Mouse (Mus musculus) midbrain, embryonic 16.5 days (tissue): ENCODE data around the gene Akt2. TPM values are rescaled to one million over a fixed set of nuclear protein-coding genes. Genes with fewer than 3 reads are reported as not detected.

Experiments
- ATAC-seq: fragments of 200-750 bp; cut with Nextera tagmentation; 2 replicates; pipeline ENCODE4 v1.8.0; 2017; ENCODE audit warnings: moderate TSS enrichment
- H3K27ac ChIP-seq: fragments of 300-500 bp; sonication (generic); 2 replicates; pipeline ENCODE4 v1.5.1; 2014; ENCODE audit warnings: mild to moderate bottlenecking, low read length, mixed read lengths
- H3K27me3 ChIP-seq: fragments of 300-500 bp; sonication (generic); 2 replicates; pipeline ENCODE4 v1.6.1; 2014; ENCODE audit warnings: low read depth, low read length, mixed read lengths; ENCODE audit not compliant: control insufficient read depth, insufficient read depth
- H3K36me3 ChIP-seq: fragments of 300-500 bp; sonication (generic); 2 replicates; pipeline ENCODE4 v1.6.1; 2014; ENCODE audit warnings: mild to moderate bottlenecking, low read length, moderate library complexity, mixed read lengths; ENCODE audit not compliant: control insufficient read depth, insufficient read depth
- H3K4me1 ChIP-seq: fragments of 300-500 bp; sonication (generic); 2 replicates; pipeline ENCODE4 v1.6.1; 2014; ENCODE audit warnings: mild to moderate bottlenecking, low read length, mixed read lengths; ENCODE audit not compliant: control insufficient read depth, insufficient read depth
- H3K4me2 ChIP-seq: fragments of 300-500 bp; sonication (generic); 2 replicates; pipeline ENCODE4 v1.6.1; 2014; ENCODE audit warnings: mild to moderate bottlenecking, low read length, mixed read lengths
- H3K4me3 ChIP-seq: fragments of 300-500 bp; sonication (generic); 2 replicates; pipeline ENCODE4 v1.5.1; 2014; ENCODE audit warnings: low read depth, mild to moderate bottlenecking, low read length, moderate library complexity, mixed read lengths
- H3K9ac ChIP-seq: fragments of 300-500 bp; sonication (generic); 2 replicates; pipeline ENCODE4 v1.6.1; 2014; ENCODE audit warnings: low read depth, low read length, mixed read lengths
- H3K9me3 ChIP-seq: fragments of 300-500 bp; sonication (generic); replicated peaks from 2 replicates; pipeline ENCODE4 v1.6.1; 2014; ENCODE audit warnings: mild to moderate bottlenecking, low read length, mixed read lengths; ENCODE audit not compliant: control insufficient read depth, poor library complexity, severe bottlenecking
- WGBS: fragments of 180-500 bp; shearing (Covaris S2); extraction: QIAGEN DNeasy Blood & Tissue Kit; methylation state at CpG from one replicate; pipeline ENCODE4 v1.1.7; 2014; 5-methylcytosine and 5-hydroxymethylcytosine counted together
- polyA plus RNA-seq: library from polyadenylated mRNA; unstranded; fragments of >200 nt; fragmentation: Nextera tagmentation; extraction: Ambion mirVana; gene quantifications from 2 replicates; pipeline ENCODE4 v1.2.1, GENCODE M21; 2015

Akt2 gene
- polyA plus RNA-seq, 1 experiment from 2014 or later: 49.9 TPM

GRCm38 (mm10) chr7:27552931-27553513 lies 38.3 kb upstream of the Akt2 start, which contains the start of the genes Pld3 and 2310022A10Rik:
Gene Pld3, minus strand, starts transcription at chr7:27553218.
Gene 2310022A10Rik, plus strand, starts transcription at chr7:27553233.
- peaks cover 22% of the 10 kb centered on the region for H3K4me1 ChIP-seq
- peak within 1 kb of the TSS; percentile 89 for H3K9ac ChIP-seq
- H3K9me3 ChIP-seq: no peaks in the 10 kb centered on the region
- peak within 1 kb of the TSS; percentile 91 for H3K4me2 ChIP-seq
- WGBS: 0% methylated on average over 41 of the region's 41 CpGs
- no peaks in the 10 kb centered on the region; the same call in 1 of the 2 replicates for H3K36me3 ChIP-seq
- peak within 1 kb of the TSS; percentile 82 for H3K4me3 ChIP-seq
- ATAC-seq: peak; percentile 99
- no peaks in the 10 kb centered on the region for H3K27me3 ChIP-seq
- H3K27ac ChIP-seq: peak within 1 kb of the TSS; percentile 47

- H3K4me1 ChIP-seq: no peaks in the 10 kb centered on the region
- H3K36me3 ChIP-seq: peaks cover 24% of the 10 kb centered on the region
- 82% methylated on average over 8 of the region's 8 CpGs for WGBS
- no peaks in the 10 kb centered on the region for H3K27me3 ChIP-seq
- H3K9ac ChIP-seq: no peak overlapping the region
- no peak overlapping the region for H3K27ac ChIP-seq
- no peak for ATAC-seq
- no peak overlapping the region for H3K4me2 ChIP-seq
- no peaks in the 10 kb centered on the region for H3K9me3 ChIP-seq
- H3K4me3 ChIP-seq: no peak overlapping the region
These were observed 31.0 kb upstream of the Akt2 start for GRCm38 (mm10) chr7:27560291-27560887.

GRCm38 (mm10) chr7:27560978-27561377 lies 30.4 kb upstream of the Akt2 start:
- WGBS: 100% methylated on average over 1 of the region's 1 CpGs
- Histone ChIP-seq H3K27ac (no peak overlapping the region), H3K9ac (no peak overlapping the region), H3K9me3 (no peaks in the 10 kb centered on the region), H3K4me1 (no peaks in the 10 kb centered on the region), H3K4me2 (no peak overlapping the region), H3K27me3 (no peaks in the 10 kb centered on the region), H3K36me3 (peaks cover 25% of the 10 kb centered on the region), H3K4me3 (no peak overlapping the region)
- ATAC-seq: no peak

DNA sequence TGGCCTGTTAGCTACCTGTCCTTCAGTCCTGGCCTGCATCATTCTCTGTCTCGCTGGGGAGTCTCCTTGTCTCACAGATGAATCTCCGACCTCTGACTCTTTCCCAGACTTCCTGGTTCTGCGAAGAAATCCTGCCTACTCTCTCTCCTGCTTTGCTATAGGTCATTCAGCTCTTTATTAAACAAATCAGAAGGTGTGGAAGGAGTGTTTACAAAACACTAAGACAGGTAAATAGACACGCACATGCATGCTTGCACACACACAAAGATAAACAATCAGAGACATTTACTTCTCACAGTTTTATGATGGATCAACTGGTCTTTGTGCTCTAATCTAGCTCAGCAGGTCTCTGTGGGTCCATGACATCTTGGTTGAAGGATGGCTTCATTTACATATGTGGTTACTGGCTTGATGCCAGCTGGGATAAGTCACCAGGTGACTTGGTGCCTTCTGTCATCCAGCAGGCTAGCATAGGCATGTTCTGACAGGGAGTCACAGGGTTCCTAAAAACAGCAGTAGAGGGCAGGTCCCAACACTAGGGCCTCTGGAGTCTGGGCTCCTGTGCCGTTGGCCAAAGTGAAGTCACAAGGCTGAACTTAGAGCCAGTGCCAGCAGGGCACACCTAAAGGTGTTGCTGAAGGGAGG lies 21.6 kb upstream of the Akt2 start:
- H3K27me3 ChIP-seq: no peaks in the 10 kb centered on the region
- no peak for ATAC-seq
- no peak overlapping the region for H3K9ac ChIP-seq
- no peak overlapping the region for H3K4me2 ChIP-seq
- no peak overlapping the region for H3K4me3 ChIP-seq
- H3K4me1 ChIP-seq: no peaks in the 10 kb centered on the region
- H3K36me3 ChIP-seq: peaks cover 35% of the 10 kb centered on the region
- H3K9me3 ChIP-seq: no peaks in the 10 kb centered on the region
- no peak overlapping the region for H3K27ac ChIP-seq
- WGBS: 94% methylated on average over 5 of the region's 5 CpGs

GRCm38 (mm10) chr7:27572133-27572532 lies 19.2 kb upstream of the Akt2 start:
- ATAC-seq: no peak
- H3K4me1 ChIP-seq: no peaks in the 10 kb centered on the region
- WGBS: 97% methylated on average over 4 of the region's 4 CpGs
- no peak overlapping the region for H3K4me3 ChIP-seq
- H3K27me3 ChIP-seq: no peaks in the 10 kb centered on the region
- H3K4me2 ChIP-seq: no peak overlapping the region
- H3K9ac ChIP-seq: no peak overlapping the region
- no peak overlapping the region for H3K27ac ChIP-seq
- H3K9me3 ChIP-seq: no peaks in the 10 kb centered on the region
- peaks cover 39% of the 10 kb centered on the region for H3K36me3 ChIP-seq

DNA sequence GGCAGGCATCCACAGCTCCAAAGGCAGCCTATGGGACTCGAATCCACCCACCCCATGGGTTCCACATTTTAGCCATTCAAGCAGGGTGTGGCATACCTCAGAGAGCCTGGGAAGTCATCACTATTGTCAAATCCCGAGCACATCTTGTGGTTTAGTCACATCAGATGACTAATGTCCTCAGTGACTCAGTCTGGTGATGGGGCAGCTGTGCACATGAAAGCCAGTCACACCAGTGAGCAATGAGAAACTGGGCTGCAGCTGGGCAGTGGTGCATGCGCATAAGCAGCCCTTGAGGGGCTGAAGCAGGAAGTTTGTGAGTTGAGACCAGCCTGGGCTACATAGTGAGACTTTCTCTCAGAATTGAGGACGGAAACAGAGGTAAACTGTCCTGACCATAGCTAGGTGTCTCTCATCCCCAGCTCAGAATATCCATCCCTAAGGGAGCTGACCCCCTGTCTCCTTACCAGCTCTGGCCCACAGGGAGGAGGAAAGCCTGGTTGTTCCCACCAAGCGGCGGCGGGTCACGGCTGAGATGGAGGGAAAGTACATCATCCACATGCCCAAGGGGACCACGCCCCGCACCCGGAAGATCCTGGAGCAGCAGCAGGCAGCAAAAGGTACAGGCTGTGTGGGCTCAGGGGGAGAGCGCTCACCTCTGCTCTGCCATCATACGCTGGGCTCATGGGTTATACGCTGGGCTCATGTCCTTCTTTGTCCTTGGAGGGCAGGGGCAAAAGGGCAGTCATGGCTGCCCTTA lies 17.1 kb upstream of the Akt2 start:
- Histone ChIP-seq H3K4me2 (no peak overlapping the region), H3K27me3 (no peaks in the 10 kb centered on the region), H3K9me3 (no peaks in the 10 kb centered on the region), H3K4me1 (no peaks in the 10 kb centered on the region), H3K36me3 (peaks cover 45% of the 10 kb centered on the region), H3K9ac (no peak overlapping the region), H3K27ac (no peak overlapping the region), H3K4me3 (no peak overlapping the region)
- WGBS: 95% methylated on average over 14 of the region's 14 CpGs
- no peak for ATAC-seq

- no peaks in the 10 kb centered on the region for H3K4me1 ChIP-seq
- H3K4me2 ChIP-seq: no peak overlapping the region
- no peaks in the 10 kb centered on the region for H3K9me3 ChIP-seq
- no peak overlapping the region for H3K9ac ChIP-seq
- H3K36me3 ChIP-seq: peaks cover 45% of the 10 kb centered on the region
- no peak overlapping the region for H3K4me3 ChIP-seq
- H3K27ac ChIP-seq: no peak overlapping the region
- H3K27me3 ChIP-seq: no peaks in the 10 kb centered on the region
- 60% methylated on average over 6 of the region's 6 CpGs for WGBS
- no peak for ATAC-seq
These were observed 14.4 kb upstream of the Akt2 start for GRCm38 (mm10) chr7:27576914-27577313.

DNA sequence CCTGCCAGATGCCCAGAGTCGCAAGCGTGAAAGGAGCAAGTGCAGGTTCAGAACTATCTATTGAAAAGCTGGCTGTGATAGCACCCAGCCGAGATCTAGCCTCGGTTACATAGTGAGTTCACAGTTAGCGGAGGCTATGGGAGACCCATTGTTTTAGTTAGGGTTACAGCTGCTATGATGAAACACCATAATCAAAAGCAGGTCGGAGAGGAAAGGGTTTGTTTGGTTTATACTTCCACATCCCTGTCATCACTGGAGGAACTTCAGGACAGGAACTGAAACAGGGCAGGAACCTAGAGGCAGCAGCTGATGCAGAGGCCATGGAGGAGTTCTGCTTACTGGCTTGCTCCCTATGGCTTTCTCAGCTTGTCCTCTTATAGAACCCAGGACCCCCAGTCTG lies 13.8 kb upstream of the Akt2 start:
- Histone ChIP-seq H3K4me2 (no peak overlapping the region), H3K4me3 (no peak overlapping the region), H3K27me3 (no peaks in the 10 kb centered on the region), H3K9me3 (no peaks in the 10 kb centered on the region), H3K27ac (no peak overlapping the region), H3K36me3 (peaks cover 43% of the 10 kb centered on the region), H3K9ac (no peak overlapping the region), H3K4me1 (no peaks in the 10 kb centered on the region)
- WGBS: 94% methylated on average over 6 of the region's 6 CpGs
- ATAC-seq: no peak

DNA sequence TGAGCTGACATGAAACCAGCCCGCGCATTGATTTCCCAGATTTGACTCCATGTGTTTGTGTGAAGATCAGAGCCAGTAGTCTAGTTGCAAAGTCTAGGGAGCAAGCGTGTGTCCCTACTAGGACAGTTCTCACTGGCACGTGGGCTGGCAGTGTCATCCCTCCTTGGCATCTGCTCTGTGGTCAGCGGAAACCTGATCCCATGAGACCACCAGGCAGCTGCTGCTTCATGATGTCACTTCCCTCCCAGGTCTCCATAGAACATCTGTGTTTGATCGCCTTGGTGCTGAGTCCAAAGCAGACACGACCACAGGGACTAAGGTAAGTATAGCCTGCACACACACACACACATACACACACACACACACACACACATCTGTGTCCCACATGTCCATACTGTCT lies 12.9 kb upstream of the Akt2 start:
- Histone ChIP-seq H3K4me3 (no peak overlapping the region), H3K4me1 (no peaks in the 10 kb centered on the region), H3K36me3 (peaks cover 43% of the 10 kb centered on the region), H3K27ac (no peak overlapping the region), H3K27me3 (no peaks in the 10 kb centered on the region), H3K9me3 (no peaks in the 10 kb centered on the region), H3K4me2 (no peak overlapping the region), H3K9ac (no peak overlapping the region)
- 89% methylated on average over 7 of the region's 7 CpGs for WGBS
- no peak for ATAC-seq
